Mouse (Mus musculus) MEL (cell line): ENCODE measurements around the gene Bin2. TPM values are rescaled to one million over a fixed set of nuclear protein-coding genes. Genes with fewer than 3 reads are reported as not detected.

Source experiments
- DNase-seq: peaks from one replicate; pipeline ENCODE4 v3.0.0; 2011; ENCODE audit warnings: low read depth, low spot score
- H3K27ac ChIP-seq: 2 replicates; pipeline ENCODE4 v1.5.1; 2012; ENCODE audit warnings: low read depth, mild to moderate bottlenecking, control low read depth, low read length, moderate library complexity; ENCODE audit not compliant: control insufficient read depth
- H3K27me3 ChIP-seq, 2 experiments: fragments of 150-350 bp in 1 of 2; sonication (generic) in 1 of 2; 2 replicates each; pipeline ENCODE4 v1.6.1; 2012; ENCODE audit warnings: low read length in 2 of 2, mild to moderate bottlenecking in 2 of 2, improper control_type of control experiment in 1 of 2, moderate library complexity in 1 of 2; ENCODE audit not compliant: insufficient read depth in 2 of 2, control insufficient read depth in 1 of 2
- H3K36me3 ChIP-seq, 2 experiments: 2 replicates each; pipeline ENCODE4 v1.6.1; 2012 to 2014; ENCODE audit warnings: low read length in 2 of 2, improper control_type of control experiment in 1 of 2, inconsistent platforms in 1 of 2, mild to moderate bottlenecking in 1 of 2; ENCODE audit not compliant: insufficient read depth in 2 of 2, control insufficient read depth in 1 of 2
- H3K4me1 ChIP-seq, 2 experiments: fragments of 150-350 bp in 1 of 2; sonication (generic) in 1 of 2; 2 replicates each; pipeline ENCODE4 v1.6.1; 2012; ENCODE audit warnings: low read length in 2 of 2, improper control_type of control experiment in 1 of 2, mild to moderate bottlenecking in 1 of 2; ENCODE audit not compliant: insufficient read depth in 2 of 2, control insufficient read depth in 1 of 2
- H3K4me3 ChIP-seq, 2 experiments: fragments of 150-350 bp in 1 of 2; sonication (generic) in 1 of 2; 2 replicates each; pipeline ENCODE4 v1.5.1; 2012; ENCODE audit warnings: low read depth in 2 of 2, low read length in 2 of 2, mild to moderate bottlenecking in 2 of 2, moderate library complexity in 2 of 2, control low read depth in 1 of 2, improper control_type of control experiment in 1 of 2; ENCODE audit not compliant: control insufficient read depth in 1 of 2, insufficient read depth in 1 of 2
- H3K79me2 ChIP-seq: 2 replicates; pipeline ENCODE4 v1.6.1; 2012; ENCODE audit warnings: mild to moderate bottlenecking, low read length, moderate library complexity; ENCODE audit not compliant: control insufficient read depth, poor library complexity, insufficient read depth
- H3K9ac ChIP-seq: 2 replicates; pipeline ENCODE4 v1.6.1; 2012; ENCODE audit warnings: low read depth, mild to moderate bottlenecking, control low read depth, low read length, moderate library complexity; ENCODE audit not compliant: control insufficient read depth, poor library complexity, severe bottlenecking
- H3K9me3 ChIP-seq: fragments of 150-350 bp; sonication (generic); replicated peaks from 2 replicates; pipeline ENCODE4 v1.6.1; 2012; ENCODE audit warnings: mild to moderate bottlenecking, low read length, improper control_type of control experiment, moderate library complexity; ENCODE audit not compliant: insufficient read depth
- BHLHE40 ChIP-seq: IDR thresholded peaks from 2 replicates; pipeline ENCODE4 v1.6.1; 2012; ENCODE audit warnings: low read depth, mild to moderate bottlenecking, inconsistent platforms, low read length, improper control_type of control experiment, borderline replicate concordance
- CHD1 ChIP-seq: IDR thresholded peaks from 2 replicates; pipeline ENCODE4 v1.6.1; 2012; ENCODE audit warnings: low read depth, mild to moderate bottlenecking, inconsistent platforms, low read length, improper control_type of control experiment
- CHD2 ChIP-seq: IDR thresholded peaks from 2 replicates; pipeline ENCODE4 v1.6.1; 2011; ENCODE audit warnings: low read length, improper control_type of control experiment
- CTCF ChIP-seq, 3 experiments: IDR thresholded peaks in 2 of 3; conservative IDR thresholded peaks in 1 of 3; 2 replicates each; pipeline ENCODE4 v1.5.1; 2011 to 2012; ENCODE audit warnings: low read length in 3 of 3, low read depth in 2 of 3, mild to moderate bottlenecking in 2 of 3, improper control_type of control experiment in 1 of 3, inconsistent platforms in 1 of 3, mixed read lengths in 1 of 3, moderate library complexity in 1 of 3; ENCODE audit not compliant: control insufficient read depth in 1 of 3, insufficient read depth in 1 of 3, poor library complexity in 1 of 3, severe bottlenecking in 1 of 3
- E2F4 ChIP-seq: IDR thresholded peaks from 2 replicates; pipeline ENCODE4 v1.6.1; 2011; ENCODE audit warnings: low read depth, low read length, improper control_type of control experiment, borderline replicate concordance
- ELF1 ChIP-seq: IDR thresholded peaks from 2 replicates; pipeline ENCODE4 v1.6.1; 2014; ENCODE audit warnings: low read depth, mild to moderate bottlenecking, inconsistent platforms, low read length, improper control_type of control experiment, moderate library complexity
- EP300 ChIP-seq, 2 experiments: IDR thresholded peaks; 2 replicates each; pipeline ENCODE4 v1.6.1; 2011; ENCODE audit warnings: improper control_type of control experiment in 2 of 2, low read length in 2 of 2, low read depth in 1 of 2, mild to moderate bottlenecking in 1 of 2
- ETS1 ChIP-seq: IDR thresholded peaks from 2 replicates; pipeline ENCODE4 v1.6.1; 2012; ENCODE audit warnings: low read depth, mild to moderate bottlenecking, inconsistent platforms, low read length, improper control_type of control experiment, moderate library complexity
- GABPA ChIP-seq: IDR thresholded peaks from 2 replicates; pipeline ENCODE4 v1.6.1; 2012; ENCODE audit warnings: low read depth, mild to moderate bottlenecking, inconsistent platforms, low read length, improper control_type of control experiment, moderate library complexity
- GATA1 ChIP-seq: IDR thresholded peaks from 2 replicates; pipeline ENCODE4 v1.6.1; 2011; ENCODE audit warnings: low read depth, low read length, improper control_type of control experiment
- HCFC1 ChIP-seq: IDR thresholded peaks from 2 replicates; pipeline ENCODE4 v1.6.1; 2012; ENCODE audit warnings: low read depth, mild to moderate bottlenecking, inconsistent platforms, low read length, improper control_type of control experiment, moderate library complexity
- JUND ChIP-seq: IDR thresholded peaks from 2 replicates; pipeline ENCODE4 v1.6.1; 2011; ENCODE audit warnings: low read depth, mild to moderate bottlenecking, improper control_type of control experiment, low read length
- KAT2A ChIP-seq: conservative IDR thresholded peaks from 2 replicates; pipeline ENCODE4 v1.6.1; 2012; ENCODE audit warnings: low read depth, low read length, improper control_type of control experiment, inconsistent platforms
- MAFK ChIP-seq: IDR thresholded peaks from 2 replicates; pipeline ENCODE4 v1.6.1; 2011; ENCODE audit warnings: low read depth, mild to moderate bottlenecking, low read length, improper control_type of control experiment, borderline replicate concordance
- MAZ ChIP-seq: IDR thresholded peaks from 2 replicates; pipeline ENCODE4 v1.6.1; 2012; ENCODE audit warnings: low read depth, mild to moderate bottlenecking, inconsistent platforms, low read length, improper control_type of control experiment
- MEF2A ChIP-seq: IDR thresholded peaks from 2 replicates; pipeline ENCODE4 v1.6.1; 2014; ENCODE audit warnings: low read depth, mild to moderate bottlenecking, inconsistent platforms, low read length, improper control_type of control experiment; ENCODE audit not compliant: poor library complexity, insufficient replicate concordance, severe bottlenecking; ENCODE audit errors: extremely low read depth
- MYB ChIP-seq: IDR thresholded peaks from 2 replicates; pipeline ENCODE4 v1.6.1; 2011; ENCODE audit warnings: mild to moderate bottlenecking, low read depth, low read length, improper control_type of control experiment
- MYC ChIP-seq: IDR thresholded peaks from 2 replicates; pipeline ENCODE4 v1.6.1; 2011; ENCODE audit warnings: low read depth, mild to moderate bottlenecking, low read length, improper control_type of control experiment, moderate library complexity
- NELFE ChIP-seq: IDR thresholded peaks from 2 replicates; pipeline ENCODE4 v1.6.1; 2011; ENCODE audit warnings: low read depth, low read length, improper control_type of control experiment
- NRF1 ChIP-seq: IDR thresholded peaks from 2 replicates; pipeline ENCODE4 v1.6.1; 2014; ENCODE audit warnings: low read depth, mild to moderate bottlenecking, inconsistent platforms, low read length, improper control_type of control experiment, moderate library complexity; ENCODE audit not compliant: poor library complexity, insufficient read depth, severe bottlenecking
- POLR2A ChIP-seq, 2 experiments: IDR thresholded peaks; 2 replicates each; pipeline ENCODE4 v1.6.1; 2011 to 2012; ENCODE audit warnings: low read length in 2 of 2, mild to moderate bottlenecking in 2 of 2, control low read depth in 1 of 2, improper control_type of control experiment in 1 of 2, low read depth in 1 of 2, moderate library complexity in 1 of 2; ENCODE audit not compliant: control insufficient read depth in 1 of 2, insufficient read depth in 1 of 2, poor library complexity in 1 of 2
- POLR2AphosphoS2 ChIP-seq: IDR thresholded peaks from 2 replicates; pipeline ENCODE4 v1.6.1; 2011; ENCODE audit warnings: low read length, improper control_type of control experiment
- POLR2AphosphoS5 ChIP-seq: IDR thresholded peaks from 2 replicates; pipeline ENCODE4 v1.6.1; 2012; ENCODE audit warnings: low read depth, borderline replicate concordance, mild to moderate bottlenecking, inconsistent platforms, low read length, moderate library complexity, mixed read lengths
- RAD21 ChIP-seq: IDR thresholded peaks from 2 replicates; pipeline ENCODE4 v1.6.1; 2011; ENCODE audit warnings: mild to moderate bottlenecking, low read depth, low read length, improper control_type of control experiment
- RCOR1 ChIP-seq: IDR thresholded peaks from 2 replicates; pipeline ENCODE4 v1.6.1; 2012; ENCODE audit warnings: low read depth, mild to moderate bottlenecking, inconsistent platforms, low read length, improper control_type of control experiment
- SIN3A ChIP-seq: IDR thresholded peaks from 2 replicates; pipeline ENCODE4 v1.6.1; 2012; ENCODE audit warnings: low read length, improper control_type of control experiment, inconsistent platforms
- SMC3 ChIP-seq: IDR thresholded peaks from 2 replicates; pipeline ENCODE4 v1.6.1; 2011; ENCODE audit warnings: low read depth, low read length, improper control_type of control experiment
- TAL1 ChIP-seq: IDR thresholded peaks from 2 replicates; pipeline ENCODE4 v1.6.1; 2012; ENCODE audit warnings: mild to moderate bottlenecking, inconsistent platforms, low read length, moderate library complexity, mixed read lengths
- TBP ChIP-seq: IDR thresholded peaks from 2 replicates; pipeline ENCODE4 v1.8.0; 2011; ENCODE audit warnings: low read depth, low read length, improper control_type of control experiment
- TCF12 ChIP-seq: IDR thresholded peaks from 2 replicates; pipeline ENCODE4 v1.6.1; 2014; ENCODE audit warnings: low read depth, mild to moderate bottlenecking, inconsistent platforms, low read length, improper control_type of control experiment, moderate library complexity
- UBTF ChIP-seq: IDR thresholded peaks from 2 replicates; pipeline ENCODE4 v1.6.1; 2012; ENCODE audit warnings: low read depth, mild to moderate bottlenecking, inconsistent platforms, low read length, improper control_type of control experiment, moderate library complexity, borderline replicate concordance; ENCODE audit not compliant: insufficient read depth
- USF1 ChIP-seq: IDR thresholded peaks from 2 replicates; pipeline ENCODE4 v1.6.1; 2014; ENCODE audit warnings: low read depth, mild to moderate bottlenecking, inconsistent platforms, low read length, improper control_type of control experiment, moderate library complexity
- USF2 ChIP-seq, 2 experiments: IDR thresholded peaks; 2 replicates each; pipeline ENCODE4 v1.6.1; 2011 to 2012; ENCODE audit warnings: improper control_type of control experiment in 2 of 2, low read length in 2 of 2, borderline replicate concordance in 1 of 2, inconsistent platforms in 1 of 2, low read depth in 1 of 2, mild to moderate bottlenecking in 1 of 2; ENCODE audit not compliant: insufficient read depth in 1 of 2
- ZC3H11A ChIP-seq: IDR thresholded peaks from 2 replicates; pipeline ENCODE4 v1.6.1; 2012; ENCODE audit warnings: low read depth, mild to moderate bottlenecking, inconsistent platforms, low read length, improper control_type of control experiment
- ZKSCAN1 ChIP-seq: IDR thresholded peaks from 2 replicates; pipeline ENCODE4 v1.6.1; 2012; ENCODE audit warnings: low read depth, mild to moderate bottlenecking, inconsistent platforms, low read length, improper control_type of control experiment, moderate library complexity
- ZMIZ1 ChIP-seq: IDR thresholded peaks from 2 replicates; pipeline ENCODE4 v1.6.1; 2012; ENCODE audit warnings: low read depth, mild to moderate bottlenecking, inconsistent platforms, low read length, improper control_type of control experiment, moderate library complexity
- ZNF384 ChIP-seq: IDR thresholded peaks from 2 replicates; pipeline ENCODE4 v1.6.1; 2012; ENCODE audit warnings: low read depth, mild to moderate bottlenecking, inconsistent platforms, low read length, improper control_type of control experiment
- polyA plus RNA-seq, 2 experiments: library from polyadenylated mRNA; stranded (reverse) in 1 of 2; unstranded in 1 of 2; fragments of >175 nt in 1 of 2; fragments of >200 nt in 1 of 2; gene quantifications; 2 replicates each; pipeline versions ENCODE4 v1.2.1 to v1.2.4; 2012; ENCODE audit warnings: low replicate concordance in 2 of 2, low read depth in 1 of 2; ENCODE audit not compliant: insufficient read length in 2 of 2, insufficient read depth in 1 of 2, missing spikeins in 1 of 2
- total RNA-seq: library from RNA; depleted of rRNA; stranded (reverse); fragments of 300-350 nt; gene quantifications from 2 replicates; pipeline ENCODE4 v1.2.3, GENCODE M21; 2012; rRNA removed

The Bin2 gene
- 79.9 and 94.7 TPM in 2 replicates for total RNA-seq
- 100 to 1,000 TPM; 106 to 128 TPM for polyA plus RNA-seq

GRCm38 (mm10) chr15:100669337-100669736, at the start of gene Bin2:
TSS of gene Bin2 (minus strand) at chr15:100669553.
- Histone ChIP-seq H3K9me3 (no peaks in the 10 kb centered on the region), H3K79me2 (peaks cover 34% of the 10 kb centered on the region), H3K4me1 (peaks cover 34 to 58% of the 10 kb centered on the region in 2 experiments), H3K27ac (peak within 1 kb of the TSS; percentile 79), H3K27me3 (no peaks in the 10 kb centered on the region), H3K9ac (peak within 1 kb of the TSS; percentile 75), H3K4me3 (peak within 1 kb of the TSS; percentile 70 to 90), H3K36me3 (peaks cover 0 to 49% of the 10 kb centered on the region in 2 experiments; a peak in 2 of 4 replicates)
- DNase-seq = peak; percentile 94
- TF ChIP-seq TCF12 (peak; percentile 82), CTCF (IDR thresholded peaks at IDR 0.05 in 2 of 3, conservative IDR thresholded peaks at IDR 0.05 in 1 of 3; ENCODE audit: control insufficient read depth in 1 of 3, insufficient read depth in 1 of 3, low read depth in 2 of 3, low read length in 3 of 3, poor library complexity in 1 of 3, severe bottlenecking in 1 of 3) (no peak), GABPA (no peak), ZC3H11A (no peak), SMC3 (no peak), CHD2 (no peak), NELFE (peak; percentile 98), MEF2A (no peak), USF2 (IDR thresholded peaks at IDR 0.05; ENCODE audit: borderline replicate concordance in 1 of 2, insufficient read depth in 1 of 2, low read depth in 1 of 2, low read length in 2 of 2) (no peak), KAT2A (no peak; the same call in 1 of the 2 replicates), TAL1 (no peak), MAFK (no peak), USF1 (no peak), GATA1 (no peak), MYB (no peak), RCOR1 (peak; percentile 8; the same call in 1 of the 2 replicates), TBP (peak; percentile 75; the same call in 1 of the 2 replicates), UBTF (0 out of 2 replicates have a peak, but pooled peaks have one; percentile 54), EP300 (IDR thresholded peaks at IDR 0.05; ENCODE audit: low read depth in 1 of 2, low read length in 2 of 2) (peak in 1 of 2 experiments; percentile 75; a peak in 2 of 4 replicates), JUND (no peak), ZKSCAN1 (no peak), MYC (0 out of 2 replicates have a peak, but pooled peaks have one; percentile 55), CHD1 (no peak), ETS1 (peak; percentile 52), HCFC1 (peak; percentile 86), RAD21 (no peak), BHLHE40 (no peak), NRF1 (no peak), ZNF384 (no peak), E2F4 (no peak), POLR2AphosphoS5 (no peak), SIN3A (peak; percentile 90), ZMIZ1 (peak; percentile 96), ELF1 (peak; percentile 89), MAZ (no peak), POLR2A (IDR thresholded peaks at IDR 0.05; ENCODE audit: control insufficient read depth in 1 of 2, insufficient read depth in 1 of 2, low read depth in 1 of 2, low read length in 2 of 2, poor library complexity in 1 of 2) (peak; percentile 98), POLR2AphosphoS2 (peak; percentile 96)
